Mouse (Mus musculus) MEL (cell line): ENCODE measurements at regions not wholly inside any gene's neighbourhood (a gene's known extent, or its start where the extent isn't known, plus 50 kb on each side); places are given as distances from the start of the nearest gene placed in this dataset.

Experiments
- DNase-seq: peaks from one replicate; pipeline ENCODE4 v3.0.0; 2011; ENCODE audit warnings: low read depth, low spot score
- H3K27ac ChIP-seq: 2 replicates; pipeline ENCODE4 v1.5.1; 2012; ENCODE audit warnings: low read depth, mild to moderate bottlenecking, control low read depth, low read length, moderate library complexity; ENCODE audit not compliant: control insufficient read depth
- H3K27me3 ChIP-seq, 2 experiments: fragments of 150-350 bp in 1 of 2; sonication (generic) in 1 of 2; 2 replicates each; pipeline ENCODE4 v1.6.1; 2012; ENCODE audit warnings: low read length in 2 of 2, mild to moderate bottlenecking in 2 of 2, improper control_type of control experiment in 1 of 2, moderate library complexity in 1 of 2; ENCODE audit not compliant: insufficient read depth in 2 of 2, control insufficient read depth in 1 of 2
- H3K36me3 ChIP-seq, 2 experiments: 2 replicates each; pipeline ENCODE4 v1.6.1; 2012 to 2014; ENCODE audit warnings: low read length in 2 of 2, improper control_type of control experiment in 1 of 2, inconsistent platforms in 1 of 2, mild to moderate bottlenecking in 1 of 2; ENCODE audit not compliant: insufficient read depth in 2 of 2, control insufficient read depth in 1 of 2
- H3K4me1 ChIP-seq, 2 experiments: fragments of 150-350 bp in 1 of 2; sonication (generic) in 1 of 2; 2 replicates each; pipeline ENCODE4 v1.6.1; 2012; ENCODE audit warnings: low read length in 2 of 2, improper control_type of control experiment in 1 of 2, mild to moderate bottlenecking in 1 of 2; ENCODE audit not compliant: insufficient read depth in 2 of 2, control insufficient read depth in 1 of 2
- H3K4me3 ChIP-seq, 2 experiments: fragments of 150-350 bp in 1 of 2; sonication (generic) in 1 of 2; 2 replicates each; pipeline ENCODE4 v1.5.1; 2012; ENCODE audit warnings: low read depth in 2 of 2, low read length in 2 of 2, mild to moderate bottlenecking in 2 of 2, moderate library complexity in 2 of 2, control low read depth in 1 of 2, improper control_type of control experiment in 1 of 2; ENCODE audit not compliant: control insufficient read depth in 1 of 2, insufficient read depth in 1 of 2
- H3K79me2 ChIP-seq: 2 replicates; pipeline ENCODE4 v1.6.1; 2012; ENCODE audit warnings: mild to moderate bottlenecking, low read length, moderate library complexity; ENCODE audit not compliant: control insufficient read depth, poor library complexity, insufficient read depth
- H3K9ac ChIP-seq: 2 replicates; pipeline ENCODE4 v1.6.1; 2012; ENCODE audit warnings: low read depth, mild to moderate bottlenecking, control low read depth, low read length, moderate library complexity; ENCODE audit not compliant: control insufficient read depth, poor library complexity, severe bottlenecking
- H3K9me3 ChIP-seq: fragments of 150-350 bp; sonication (generic); replicated peaks from 2 replicates; pipeline ENCODE4 v1.6.1; 2012; ENCODE audit warnings: mild to moderate bottlenecking, low read length, improper control_type of control experiment, moderate library complexity; ENCODE audit not compliant: insufficient read depth
- BHLHE40 ChIP-seq: IDR thresholded peaks from 2 replicates; pipeline ENCODE4 v1.6.1; 2012; ENCODE audit warnings: low read depth, mild to moderate bottlenecking, inconsistent platforms, low read length, improper control_type of control experiment, borderline replicate concordance
- CHD1 ChIP-seq: IDR thresholded peaks from 2 replicates; pipeline ENCODE4 v1.6.1; 2012; ENCODE audit warnings: low read depth, mild to moderate bottlenecking, inconsistent platforms, low read length, improper control_type of control experiment
- CHD2 ChIP-seq: IDR thresholded peaks from 2 replicates; pipeline ENCODE4 v1.6.1; 2011; ENCODE audit warnings: low read length, improper control_type of control experiment
- CTCF ChIP-seq, 3 experiments: IDR thresholded peaks in 2 of 3; conservative IDR thresholded peaks in 1 of 3; 2 replicates each; pipeline ENCODE4 v1.5.1; 2011 to 2012; ENCODE audit warnings: low read length in 3 of 3, low read depth in 2 of 3, mild to moderate bottlenecking in 2 of 3, improper control_type of control experiment in 1 of 3, inconsistent platforms in 1 of 3, mixed read lengths in 1 of 3, moderate library complexity in 1 of 3; ENCODE audit not compliant: control insufficient read depth in 1 of 3, insufficient read depth in 1 of 3, poor library complexity in 1 of 3, severe bottlenecking in 1 of 3
- E2F4 ChIP-seq: IDR thresholded peaks from 2 replicates; pipeline ENCODE4 v1.6.1; 2011; ENCODE audit warnings: low read depth, low read length, improper control_type of control experiment, borderline replicate concordance
- EP300 ChIP-seq, 2 experiments: IDR thresholded peaks; 2 replicates each; pipeline ENCODE4 v1.6.1; 2011; ENCODE audit warnings: improper control_type of control experiment in 2 of 2, low read length in 2 of 2, low read depth in 1 of 2, mild to moderate bottlenecking in 1 of 2
- ETS1 ChIP-seq: IDR thresholded peaks from 2 replicates; pipeline ENCODE4 v1.6.1; 2012; ENCODE audit warnings: low read depth, mild to moderate bottlenecking, inconsistent platforms, low read length, improper control_type of control experiment, moderate library complexity
- GATA1 ChIP-seq: IDR thresholded peaks from 2 replicates; pipeline ENCODE4 v1.6.1; 2011; ENCODE audit warnings: low read depth, low read length, improper control_type of control experiment
- HCFC1 ChIP-seq: IDR thresholded peaks from 2 replicates; pipeline ENCODE4 v1.6.1; 2012; ENCODE audit warnings: low read depth, mild to moderate bottlenecking, inconsistent platforms, low read length, improper control_type of control experiment, moderate library complexity
- JUND ChIP-seq: IDR thresholded peaks from 2 replicates; pipeline ENCODE4 v1.6.1; 2011; ENCODE audit warnings: low read depth, mild to moderate bottlenecking, improper control_type of control experiment, low read length
- KAT2A ChIP-seq: conservative IDR thresholded peaks from 2 replicates; pipeline ENCODE4 v1.6.1; 2012; ENCODE audit warnings: low read depth, low read length, improper control_type of control experiment, inconsistent platforms
- MAX ChIP-seq: IDR thresholded peaks from 2 replicates; pipeline ENCODE4 v1.6.1; 2011; ENCODE audit warnings: low read length, improper control_type of control experiment
- MAZ ChIP-seq: IDR thresholded peaks from 2 replicates; pipeline ENCODE4 v1.6.1; 2012; ENCODE audit warnings: low read depth, mild to moderate bottlenecking, inconsistent platforms, low read length, improper control_type of control experiment
- MEF2A ChIP-seq: IDR thresholded peaks from 2 replicates; pipeline ENCODE4 v1.6.1; 2014; ENCODE audit warnings: low read depth, mild to moderate bottlenecking, inconsistent platforms, low read length, improper control_type of control experiment; ENCODE audit not compliant: poor library complexity, insufficient replicate concordance, severe bottlenecking; ENCODE audit errors: extremely low read depth
- MYC ChIP-seq: IDR thresholded peaks from 2 replicates; pipeline ENCODE4 v1.6.1; 2011; ENCODE audit warnings: low read depth, mild to moderate bottlenecking, low read length, improper control_type of control experiment, moderate library complexity
- NRF1 ChIP-seq: IDR thresholded peaks from 2 replicates; pipeline ENCODE4 v1.6.1; 2014; ENCODE audit warnings: low read depth, mild to moderate bottlenecking, inconsistent platforms, low read length, improper control_type of control experiment, moderate library complexity; ENCODE audit not compliant: poor library complexity, insufficient read depth, severe bottlenecking
- POLR2A ChIP-seq, 2 experiments: IDR thresholded peaks; 2 replicates each; pipeline ENCODE4 v1.6.1; 2011 to 2012; ENCODE audit warnings: low read length in 2 of 2, mild to moderate bottlenecking in 2 of 2, control low read depth in 1 of 2, improper control_type of control experiment in 1 of 2, low read depth in 1 of 2, moderate library complexity in 1 of 2; ENCODE audit not compliant: control insufficient read depth in 1 of 2, insufficient read depth in 1 of 2, poor library complexity in 1 of 2
- POLR2AphosphoS2 ChIP-seq: IDR thresholded peaks from 2 replicates; pipeline ENCODE4 v1.6.1; 2011; ENCODE audit warnings: low read length, improper control_type of control experiment
- RAD21 ChIP-seq: IDR thresholded peaks from 2 replicates; pipeline ENCODE4 v1.6.1; 2011; ENCODE audit warnings: mild to moderate bottlenecking, low read depth, low read length, improper control_type of control experiment
- SMC3 ChIP-seq: IDR thresholded peaks from 2 replicates; pipeline ENCODE4 v1.6.1; 2011; ENCODE audit warnings: low read depth, low read length, improper control_type of control experiment
- TAL1 ChIP-seq: IDR thresholded peaks from 2 replicates; pipeline ENCODE4 v1.6.1; 2012; ENCODE audit warnings: mild to moderate bottlenecking, inconsistent platforms, low read length, moderate library complexity, mixed read lengths
- TBP ChIP-seq: IDR thresholded peaks from 2 replicates; pipeline ENCODE4 v1.8.0; 2011; ENCODE audit warnings: low read depth, low read length, improper control_type of control experiment
- TCF12 ChIP-seq: IDR thresholded peaks from 2 replicates; pipeline ENCODE4 v1.6.1; 2014; ENCODE audit warnings: low read depth, mild to moderate bottlenecking, inconsistent platforms, low read length, improper control_type of control experiment, moderate library complexity
- UBTF ChIP-seq: IDR thresholded peaks from 2 replicates; pipeline ENCODE4 v1.6.1; 2012; ENCODE audit warnings: low read depth, mild to moderate bottlenecking, inconsistent platforms, low read length, improper control_type of control experiment, moderate library complexity, borderline replicate concordance; ENCODE audit not compliant: insufficient read depth
- USF1 ChIP-seq: IDR thresholded peaks from 2 replicates; pipeline ENCODE4 v1.6.1; 2014; ENCODE audit warnings: low read depth, mild to moderate bottlenecking, inconsistent platforms, low read length, improper control_type of control experiment, moderate library complexity
- ZC3H11A ChIP-seq: IDR thresholded peaks from 2 replicates; pipeline ENCODE4 v1.6.1; 2012; ENCODE audit warnings: low read depth, mild to moderate bottlenecking, inconsistent platforms, low read length, improper control_type of control experiment
- ZKSCAN1 ChIP-seq: IDR thresholded peaks from 2 replicates; pipeline ENCODE4 v1.6.1; 2012; ENCODE audit warnings: low read depth, mild to moderate bottlenecking, inconsistent platforms, low read length, improper control_type of control experiment, moderate library complexity
- ZMIZ1 ChIP-seq: IDR thresholded peaks from 2 replicates; pipeline ENCODE4 v1.6.1; 2012; ENCODE audit warnings: low read depth, mild to moderate bottlenecking, inconsistent platforms, low read length, improper control_type of control experiment, moderate library complexity
- ZNF384 ChIP-seq: IDR thresholded peaks from 2 replicates; pipeline ENCODE4 v1.6.1; 2012; ENCODE audit warnings: low read depth, mild to moderate bottlenecking, inconsistent platforms, low read length, improper control_type of control experiment

GRCm38 (mm10) chr10:67673450-67673849 is 124.7 kb upstream of the Ado start:
- Histone ChIP-seq H3K27ac (no peak overlapping the region), H3K27me3 (no peaks in the 10 kb centered on the region), H3K9ac (no peak overlapping the region), H3K9me3 (no peaks in the 10 kb centered on the region), H3K4me1 (no peaks in the 10 kb centered on the region), H3K4me3 (no peak overlapping the region), H3K36me3 (no peaks in the 10 kb centered on the region), H3K79me2 (no peaks in the 10 kb centered on the region)
- TF ChIP-seq TBP (no peak), BHLHE40 (no peak), TCF12 (no peak), GATA1 (no peak), MAX (no peak), MAZ (no peak), ZC3H11A (no peak), UBTF (no peak), JUND (no peak), POLR2AphosphoS2 (no peak), CTCF (IDR thresholded peaks at IDR 0.05 in 2 of 3, conservative IDR thresholded peaks at IDR 0.05 in 1 of 3; ENCODE audit: control insufficient read depth in 1 of 3, insufficient read depth in 1 of 3, low read depth in 2 of 3, low read length in 3 of 3, poor library complexity in 1 of 3, severe bottlenecking in 1 of 3) (no peak), ZKSCAN1 (no peak), NRF1 (no peak), ZMIZ1 (no peak), USF1 (no peak), SMC3 (no peak), EP300 (IDR thresholded peaks at IDR 0.05; ENCODE audit: low read depth in 1 of 2, low read length in 2 of 2) (no peak), ETS1 (no peak), E2F4 (no peak)
- DNase-seq: no peak

- no peak overlapping the region for H3K9ac ChIP-seq
- no peaks in the 10 kb centered on the region for H3K36me3 ChIP-seq
- no peak overlapping the region for H3K27ac ChIP-seq
- TF ChIP-seq ZNF384 (no peak), UBTF (no peak), MYC (no peak), CHD2 (no peak), MEF2A (no peak), POLR2A (IDR thresholded peaks at IDR 0.05; ENCODE audit: control insufficient read depth in 1 of 2, insufficient read depth in 1 of 2, low read depth in 1 of 2, low read length in 2 of 2, poor library complexity in 1 of 2) (no peak), SMC3 (no peak), CHD1 (no peak), TCF12 (no peak), TAL1 (no peak), MAX (no peak), HCFC1 (no peak), ZC3H11A (no peak), E2F4 (no peak), RAD21 (no peak), KAT2A (no peak)
- H3K4me3 ChIP-seq: no peak overlapping the region
- H3K9me3 ChIP-seq: no peaks in the 10 kb centered on the region
- no peak for DNase-seq
- no peaks in the 10 kb centered on the region for H3K27me3 ChIP-seq
- H3K79me2 ChIP-seq: no peaks in the 10 kb centered on the region
- no peaks in the 10 kb centered on the region for H3K4me1 ChIP-seq
These were observed 123.5 kb upstream of the Ado start for GRCm38 (mm10) chr10:67672281-67672680.
